Mouse (Mus musculus) stomach, postnatal 0 days (tissue): ENCODE measurements around the gene Apol8.

ENCODE experiments used
- CTCF ChIP-seq: IDR thresholded peaks from 2 replicates; pipeline ENCODE4 v1.5.1; 2016; ENCODE audit warnings: antibody characterized with exemption, low read depth, mild to moderate bottlenecking, moderate library complexity
- EP300 ChIP-seq: optimal IDR thresholded peaks from 2 replicates; pipeline ENCODE3; 2016; ENCODE audit warnings: antibody characterized with exemption

DNA sequence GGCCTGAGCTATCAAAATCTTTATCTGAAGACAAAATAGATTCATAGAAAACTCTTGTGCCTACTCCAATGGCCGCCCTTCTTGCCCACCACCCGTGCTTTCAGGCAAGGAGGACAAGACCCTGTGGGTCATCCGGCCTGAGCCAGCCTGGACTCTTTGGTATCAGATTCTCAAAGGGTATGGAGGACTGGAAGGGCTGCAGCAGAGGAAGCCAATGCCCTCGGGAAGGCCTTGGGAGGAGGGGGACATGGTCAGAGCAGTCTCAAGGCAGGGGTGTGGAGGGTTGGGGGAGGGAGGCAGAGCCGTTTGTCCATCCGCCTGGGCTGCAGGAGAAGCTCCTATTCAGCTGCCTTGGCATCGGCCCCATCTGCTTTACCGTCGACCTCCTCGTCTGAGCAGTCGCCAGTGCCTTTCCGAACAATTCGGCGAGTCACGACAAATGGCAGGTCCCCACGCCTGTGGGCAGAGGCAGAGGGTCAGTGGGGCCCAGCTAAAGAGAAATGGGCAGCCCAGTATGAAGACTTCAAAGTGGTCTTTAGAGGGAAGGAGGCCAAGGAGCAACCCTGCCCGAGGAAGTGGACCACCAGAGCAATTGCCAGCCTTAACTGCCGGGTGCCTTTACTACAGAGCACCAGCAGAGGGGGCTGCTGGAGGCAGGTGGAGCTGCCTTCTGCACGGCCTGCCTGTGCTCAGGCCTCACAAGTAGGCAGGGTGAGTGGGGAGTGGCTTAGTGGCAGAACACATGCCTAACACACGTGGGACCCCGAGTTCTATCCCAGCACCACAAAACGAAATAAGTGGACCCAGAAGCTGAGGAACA, 5.0 kb upstream of the Apol8 start:
- TF ChIP-seq CTCF (peak; percentile 82), EP300 (no peak)
